Mouse (Mus musculus): Measurements from ENCODE around the gene Syn3. TPM values are rescaled to one million over a fixed set of nuclear protein-coding genes. Genes with fewer than 3 reads are reported as not detected.

Syn3 gene
- polyA plus RNA-seq, 2 experiments: 1.9 to 2.0 TPM

- Histone ChIP-seq H3K36me3 (ENCODE audit: control insufficient read depth, insufficient read depth, low read length) (no peaks in the 10 kb centered on the region), H3K4me3 (replicated peaks; ENCODE audit: low read length) (no peak overlapping the region), H3K9me3 (ENCODE audit: control insufficient read depth, low read length) (no peaks in the 10 kb centered on the region), H3K27me3 (ENCODE audit: control insufficient read depth, insufficient read depth, low read length) (no peaks in the 10 kb centered on the region), H3K27ac (replicated peaks; ENCODE audit: low read depth, low read length) (no peak overlapping the region), H3K4me2 (replicated peaks; ENCODE audit: low read depth, low read length, severe bottlenecking) (no peak overlapping the region), H3K4me1 (ENCODE audit: control insufficient read depth, insufficient read depth, low read length) (no peaks in the 10 kb centered on the region), H3K9ac (ENCODE audit: low read depth, low read length, severe bottlenecking) (no peak overlapping the region)
- TF ChIP-seq POLR2A (IDR thresholded peaks at IDR 0.05; ENCODE audit: borderline replicate concordance, extremely low read depth, insufficient read depth, insufficient read length): no peak
- no peak for DNase-seq (ENCODE audit: low spot score)
- WGBS: 79% methylated on average over 9 of the region's 9 CpGs
- no peak for ATAC-seq (ENCODE audit: low FRiP score, low read depth)
Observed at GRCm38 (mm10) chr10:86074971-86075711, 423.6 kb downstream of the Syn3 start.

- 85% methylated on average over 4 of the region's 4 CpGs for WGBS
Observed at GRCm38 (mm10) chr10:86074134-86074533, 424.6 kb downstream of the Syn3 start.

GRCm38 (mm10) chr10:86070751-86071150 is 427.9 kb downstream of the Syn3 start:
- Histone ChIP-seq H3K4me3 (replicated peaks; ENCODE audit: low read length) (no peak overlapping the region), H3K9me3 (ENCODE audit: control insufficient read depth, low read length) (no peaks in the 10 kb centered on the region), H3K4me2 (replicated peaks; ENCODE audit: low read depth, low read length, severe bottlenecking) (no peak overlapping the region), H3K27ac (replicated peaks; ENCODE audit: low read depth, low read length) (no peak overlapping the region), H3K27me3 (ENCODE audit: control insufficient read depth, insufficient read depth, low read length) (no peaks in the 10 kb centered on the region), H3K4me1 (ENCODE audit: control insufficient read depth, insufficient read depth, low read length) (0 out of 2 replicates have a peak, but pooled peaks cover 3% of the 10 kb centered on the region), H3K36me3 (ENCODE audit: control insufficient read depth, insufficient read depth, low read length) (no peaks in the 10 kb centered on the region), H3K9ac (ENCODE audit: low read depth, low read length, severe bottlenecking) (no peak overlapping the region)
- no peak for ATAC-seq (ENCODE audit: low FRiP score, low read depth)
- 92% methylated on average over 3 of the region's 3 CpGs for WGBS
- DNase-seq (ENCODE audit: low spot score): no peak
- TF ChIP-seq POLR2A (IDR thresholded peaks at IDR 0.05; ENCODE audit: borderline replicate concordance, extremely low read depth, insufficient read depth, insufficient read length): no peak

More at GRCm38 (mm10) chr10:86074134-86074533, 424.6 kb downstream of the Syn3 start:
- Histone ChIP-seq H3K27ac (replicated peaks; ENCODE audit: low read depth, low read length) (no peak overlapping the region), H3K36me3 (ENCODE audit: control insufficient read depth, insufficient read depth, low read length) (no peaks in the 10 kb centered on the region), H3K27me3 (ENCODE audit: control insufficient read depth, insufficient read depth, low read length) (no peaks in the 10 kb centered on the region), H3K9me3 (ENCODE audit: control insufficient read depth, low read length) (no peaks in the 10 kb centered on the region), H3K4me2 (replicated peaks; ENCODE audit: low read depth, low read length, severe bottlenecking) (no peak overlapping the region), H3K4me1 (ENCODE audit: control insufficient read depth, insufficient read depth, low read length) (no peaks in the 10 kb centered on the region), H3K9ac (ENCODE audit: low read depth, low read length, severe bottlenecking) (no peak overlapping the region), H3K4me3 (replicated peaks; ENCODE audit: low read length) (no peak overlapping the region)
- DNase-seq (ENCODE audit: low spot score) (no peak), ATAC-seq (ENCODE audit: low FRiP score, low read depth) (no peak)
- TF ChIP-seq POLR2A (IDR thresholded peaks at IDR 0.05; ENCODE audit: borderline replicate concordance, extremely low read depth, insufficient read depth, insufficient read length): no peak

GRCm38 (mm10) chr10:86069341-86069740 is 429.4 kb downstream of the Syn3 start:
- H3K36me3 ChIP-seq (ENCODE audit: control insufficient read depth, insufficient read depth, low read length): no peaks in the 10 kb centered on the region
- no peaks in the 10 kb centered on the region for H3K27me3 ChIP-seq (ENCODE audit: control insufficient read depth, insufficient read depth, low read length)
- no peak for TF ChIP-seq POLR2A (IDR thresholded peaks at IDR 0.05; ENCODE audit: borderline replicate concordance, extremely low read depth, insufficient read depth, insufficient read length)
- no peak overlapping the region for H3K27ac ChIP-seq (replicated peaks; ENCODE audit: low read depth, low read length)
- no peak overlapping the region for H3K4me3 ChIP-seq (replicated peaks; ENCODE audit: low read length)
- H3K9ac ChIP-seq (ENCODE audit: low read depth, low read length, severe bottlenecking): no peak overlapping the region
- H3K4me2 ChIP-seq (replicated peaks; ENCODE audit: low read depth, low read length, severe bottlenecking): no peak overlapping the region
- WGBS: 57% methylated on average over 3 of the region's 3 CpGs
- no peaks in the 10 kb centered on the region for H3K9me3 ChIP-seq (ENCODE audit: control insufficient read depth, low read length)
- H3K4me1 ChIP-seq (ENCODE audit: control insufficient read depth, insufficient read depth, low read length): 0 out of 2 replicates have a peak, but pooled peaks cover 3% of the 10 kb centered on the region
- no peak for ATAC-seq (ENCODE audit: low FRiP score, low read depth)
- DNase-seq (ENCODE audit: low spot score): no peak

- no peak overlapping the region for H3K9ac ChIP-seq (ENCODE audit: low read depth, low read length, severe bottlenecking)
- no peak overlapping the region for H3K4me2 ChIP-seq (replicated peaks; ENCODE audit: low read depth, low read length, severe bottlenecking)
- ATAC-seq (ENCODE audit: low FRiP score, low read depth) (no peak), DNase-seq (ENCODE audit: low spot score) (no peak)
- H3K9me3 ChIP-seq (ENCODE audit: control insufficient read depth, low read length): no peaks in the 10 kb centered on the region
- H3K36me3 ChIP-seq (ENCODE audit: control insufficient read depth, insufficient read depth, low read length): no peaks in the 10 kb centered on the region
- H3K27ac ChIP-seq (replicated peaks; ENCODE audit: low read depth, low read length): no peak overlapping the region
- H3K4me3 ChIP-seq (replicated peaks; ENCODE audit: low read length): no peak overlapping the region
- 0 out of 2 replicates have a peak, but pooled peaks cover 3% of the 10 kb centered on the region for H3K4me1 ChIP-seq (ENCODE audit: control insufficient read depth, insufficient read depth, low read length)
- no peaks in the 10 kb centered on the region for H3K27me3 ChIP-seq (ENCODE audit: control insufficient read depth, insufficient read depth, low read length)
- no peak for TF ChIP-seq POLR2A (IDR thresholded peaks at IDR 0.05; ENCODE audit: borderline replicate concordance, extremely low read depth, insufficient read depth, insufficient read length)
- WGBS: 34% methylated on average over 10 of the region's 10 CpGs
Observed at GRCm38 (mm10) chr10:86067911-86068310, 430.8 kb downstream of the Syn3 start.
